Mouse (Mus musculus): Measurements from ENCODE around the gene Cnep1r1. TPM values are rescaled to one million over a fixed set of nuclear protein-coding genes. Genes with fewer than 3 reads are reported as not detected.

Cnep1r1 gene
- polyA plus RNA-seq (2014; fragmentation: Nextera tagmentation; extraction: Ambion mirVana) = 41.5 and 43.8 TPM in 2 replicates

GRCm38 (mm10) chr8:88118456-88119036 is at the start of gene Cnep1r1:
Cnep1r1 (plus strand) TSS chr8:88118769.
- Histone ChIP-seq H3K27ac (replicated peaks; ENCODE audit: low read depth, low read length) (0 out of 2 replicates have a peak within 1 kb of the TSS, but pooled peaks have one; percentile 48), H3K4me2 (ENCODE audit: low read depth, low read length) (peak within 1 kb of the TSS; percentile 63), H3K27me3 (ENCODE audit: control insufficient read depth, insufficient read depth, low read length) (no peaks in the 10 kb centered on the region), H3K4me3 (ENCODE audit: low read depth, low read length) (peak within 1 kb of the TSS; percentile 87), H3K9ac (replicated peaks; ENCODE audit: low read length) (peak within 1 kb of the TSS; percentile 93), H3K36me3 (replicated peaks; ENCODE audit: control insufficient read depth, insufficient read depth, low read depth, low read length) (peaks cover 2% of the 10 kb centered on the region; the same call in 1 of the 2 replicates), H3K4me1 (ENCODE audit: control insufficient read depth, insufficient read depth, low read length) (no peaks in the 10 kb centered on the region), H3K9me3 (replicated peaks; ENCODE audit: control insufficient read depth, low read length) (no peaks in the 10 kb centered on the region)
- DNase-seq (ENCODE audit: low spot score) (peak; percentile 96), ATAC-seq (replicated peaks; ENCODE audit: insufficient number of reproducible peaks, low FRiP score, low TSS enrichment, low read depth) (peak; percentile 98)
- under 1% methylated on average over 49 of the region's 49 CpGs for WGBS

- Histone ChIP-seq H3K9ac (replicated peaks; ENCODE audit: low read length) (no peak overlapping the region), H3K36me3 (replicated peaks; ENCODE audit: control insufficient read depth, insufficient read depth, low read depth, low read length) (no peaks in the 10 kb centered on the region), H3K4me3 (ENCODE audit: low read depth, low read length) (no peak overlapping the region), H3K27me3 (ENCODE audit: control insufficient read depth, insufficient read depth, low read length) (no peaks in the 10 kb centered on the region), H3K4me1 (ENCODE audit: control insufficient read depth, insufficient read depth, low read length) (no peaks in the 10 kb centered on the region), H3K27ac (replicated peaks; ENCODE audit: low read depth, low read length) (no peak overlapping the region), H3K9me3 (replicated peaks; ENCODE audit: control insufficient read depth, low read length) (no peaks in the 10 kb centered on the region), H3K4me2 (ENCODE audit: low read depth, low read length) (no peak overlapping the region)
- DNase-seq (ENCODE audit: low spot score) (no peak), ATAC-seq (replicated peaks; ENCODE audit: insufficient number of reproducible peaks, low FRiP score, low TSS enrichment, low read depth) (no peak)
- WGBS = 82% methylated on average over 5 of the region's 5 CpGs
These were observed 36.4 kb upstream of the Cnep1r1 start for GRCm38 (mm10) chr8:88082183-88082582.

- Histone ChIP-seq H3K4me2 (ENCODE audit: low read depth, low read length) (no peak overlapping the region), H3K9me3 (replicated peaks; ENCODE audit: control insufficient read depth, low read length) (no peaks in the 10 kb centered on the region), H3K27ac (replicated peaks; ENCODE audit: low read depth, low read length) (no peak overlapping the region), H3K36me3 (replicated peaks; ENCODE audit: control insufficient read depth, insufficient read depth, low read depth, low read length) (no peaks in the 10 kb centered on the region), H3K9ac (replicated peaks; ENCODE audit: low read length) (no peak overlapping the region), H3K27me3 (ENCODE audit: control insufficient read depth, insufficient read depth, low read length) (no peaks in the 10 kb centered on the region), H3K4me1 (ENCODE audit: control insufficient read depth, insufficient read depth, low read length) (no peaks in the 10 kb centered on the region), H3K4me3 (ENCODE audit: low read depth, low read length) (no peak overlapping the region)
- DNase-seq (ENCODE audit: low spot score) (no peak), ATAC-seq (replicated peaks; ENCODE audit: insufficient number of reproducible peaks, low FRiP score, low TSS enrichment, low read depth) (no peak)
These were observed 30.6 kb upstream of the Cnep1r1 start for GRCm38 (mm10) chr8:88088006-88088405.

- H3K27ac ChIP-seq (replicated peaks; ENCODE audit: low read depth, low read length) = no peak overlapping the region
- no peak overlapping the region for H3K4me2 ChIP-seq (ENCODE audit: low read depth, low read length)
- DNase-seq (ENCODE audit: low spot score) (no peak), ATAC-seq (replicated peaks; ENCODE audit: insufficient number of reproducible peaks, low FRiP score, low TSS enrichment, low read depth) (no peak)
- no peaks in the 10 kb centered on the region for H3K36me3 ChIP-seq (replicated peaks; ENCODE audit: control insufficient read depth, insufficient read depth, low read depth, low read length)
- H3K4me1 ChIP-seq (ENCODE audit: control insufficient read depth, insufficient read depth, low read length) = no peaks in the 10 kb centered on the region
- H3K27me3 ChIP-seq (ENCODE audit: control insufficient read depth, insufficient read depth, low read length) = no peaks in the 10 kb centered on the region
- no peak overlapping the region for H3K9ac ChIP-seq (replicated peaks; ENCODE audit: low read length)
- 87% methylated on average over 2 of the region's 2 CpGs for WGBS
- H3K4me3 ChIP-seq (ENCODE audit: low read depth, low read length) = no peak overlapping the region
- H3K9me3 ChIP-seq (replicated peaks; ENCODE audit: control insufficient read depth, low read length) = no peaks in the 10 kb centered on the region
These were observed 26.9 kb upstream of the Cnep1r1 start for GRCm38 (mm10) chr8:88091661-88092060.

GRCm38 (mm10) chr8:88093367-88093766 is 25.2 kb upstream of the Cnep1r1 start:
- peak; percentile 51 for DNase-seq (ENCODE audit: low spot score)
- H3K9ac ChIP-seq (replicated peaks; ENCODE audit: low read length) = no peak overlapping the region
- no peak overlapping the region for H3K27ac ChIP-seq (replicated peaks; ENCODE audit: low read depth, low read length)
- WGBS = 52% methylated on average over 4 of the region's 4 CpGs
- ATAC-seq (replicated peaks; ENCODE audit: insufficient number of reproducible peaks, low FRiP score, low TSS enrichment, low read depth) = peak; percentile 52; the same call in 1 of the 2 replicates
- H3K27me3 ChIP-seq (ENCODE audit: control insufficient read depth, insufficient read depth, low read length) = no peaks in the 10 kb centered on the region
- H3K9me3 ChIP-seq (replicated peaks; ENCODE audit: control insufficient read depth, low read length) = no peaks in the 10 kb centered on the region
- no peaks in the 10 kb centered on the region for H3K36me3 ChIP-seq (replicated peaks; ENCODE audit: control insufficient read depth, insufficient read depth, low read depth, low read length)
- H3K4me1 ChIP-seq (ENCODE audit: control insufficient read depth, insufficient read depth, low read length) = no peaks in the 10 kb centered on the region
- no peak overlapping the region for H3K4me2 ChIP-seq (ENCODE audit: low read depth, low read length)
- no peak overlapping the region for H3K4me3 ChIP-seq (ENCODE audit: low read depth, low read length)

- no peak overlapping the region for H3K4me2 ChIP-seq (ENCODE audit: low read depth, low read length)
- no peaks in the 10 kb centered on the region for H3K36me3 ChIP-seq (replicated peaks; ENCODE audit: control insufficient read depth, insufficient read depth, low read depth, low read length)
- H3K9ac ChIP-seq (replicated peaks; ENCODE audit: low read length) = no peak overlapping the region
- no peak for ATAC-seq (replicated peaks; ENCODE audit: insufficient number of reproducible peaks, low FRiP score, low TSS enrichment, low read depth)
- no peaks in the 10 kb centered on the region for H3K9me3 ChIP-seq (replicated peaks; ENCODE audit: control insufficient read depth, low read length)
- DNase-seq (ENCODE audit: low spot score) = no peak
- H3K27me3 ChIP-seq (ENCODE audit: control insufficient read depth, insufficient read depth, low read length) = no peaks in the 10 kb centered on the region
- no peak overlapping the region for H3K27ac ChIP-seq (replicated peaks; ENCODE audit: low read depth, low read length)
- no peak overlapping the region for H3K4me3 ChIP-seq (ENCODE audit: low read depth, low read length)
- no peaks in the 10 kb centered on the region for H3K4me1 ChIP-seq (ENCODE audit: control insufficient read depth, insufficient read depth, low read length)
- WGBS = 78% methylated on average over 4 of the region's 4 CpGs
These were observed 19.7 kb upstream of the Cnep1r1 start for GRCm38 (mm10) chr8:88098856-88099255.

- Histone ChIP-seq H3K27ac (replicated peaks; ENCODE audit: low read depth, low read length) (no peak overlapping the region), H3K9ac (replicated peaks; ENCODE audit: low read length) (no peak overlapping the region), H3K4me1 (ENCODE audit: control insufficient read depth, insufficient read depth, low read length) (no peaks in the 10 kb centered on the region), H3K27me3 (ENCODE audit: control insufficient read depth, insufficient read depth, low read length) (no peaks in the 10 kb centered on the region), H3K4me2 (ENCODE audit: low read depth, low read length) (no peak overlapping the region), H3K4me3 (ENCODE audit: low read depth, low read length) (no peak overlapping the region), H3K36me3 (replicated peaks; ENCODE audit: control insufficient read depth, insufficient read depth, low read depth, low read length) (no peaks in the 10 kb centered on the region), H3K9me3 (replicated peaks; ENCODE audit: control insufficient read depth, low read length) (no peaks in the 10 kb centered on the region)
- ATAC-seq (replicated peaks; ENCODE audit: insufficient number of reproducible peaks, low FRiP score, low TSS enrichment, low read depth) = no peak
- WGBS = 5% methylated on average over 1 of the region's 1 CpGs
- peak; percentile 81 for DNase-seq (ENCODE audit: low spot score)
These were observed 19.0 kb upstream of the Cnep1r1 start for GRCm38 (mm10) chr8:88099526-88099925.

GRCm38 (mm10) chr8:88109241-88109640 is 9.3 kb upstream of the Cnep1r1 start:
- DNase-seq (ENCODE audit: low spot score) = no peak

More at GRCm38 (mm10) chr8:88109241-88109640, 9.3 kb upstream of the Cnep1r1 start:
- Histone ChIP-seq H3K9ac (replicated peaks; ENCODE audit: low read length) (no peak overlapping the region), H3K27ac (replicated peaks; ENCODE audit: low read depth, low read length) (no peak overlapping the region), H3K27me3 (ENCODE audit: control insufficient read depth, insufficient read depth, low read length) (no peaks in the 10 kb centered on the region), H3K36me3 (replicated peaks; ENCODE audit: control insufficient read depth, insufficient read depth, low read depth, low read length) (no peaks in the 10 kb centered on the region), H3K4me3 (ENCODE audit: low read depth, low read length) (no peak overlapping the region), H3K4me1 (ENCODE audit: control insufficient read depth, insufficient read depth, low read length) (no peaks in the 10 kb centered on the region), H3K4me2 (ENCODE audit: low read depth, low read length) (no peak overlapping the region), H3K9me3 (replicated peaks; ENCODE audit: control insufficient read depth, low read length) (no peaks in the 10 kb centered on the region)
- ATAC-seq (replicated peaks; ENCODE audit: insufficient number of reproducible peaks, low FRiP score, low TSS enrichment, low read depth) = no peak
- 86% methylated on average over 4 of the region's 4 CpGs for WGBS
